Mouse (Mus musculus) MEL (cell line): Measurements from ENCODE around the gene Cyp2f2. TPM values are rescaled to one million over a fixed set of nuclear protein-coding genes. Genes with fewer than 3 reads are reported as not detected.
A peak's percentile ranks its signal among the peaks of the same experiment; 100 is the strongest.

Experiments used
- DNase-seq: peaks from one replicate; pipeline ENCODE4 v3.0.0; 2011; ENCODE audit warnings: low read depth, low spot score
- H3K27ac ChIP-seq: 2 replicates; pipeline ENCODE4 v1.5.1; 2012; ENCODE audit warnings: low read depth, mild to moderate bottlenecking, control low read depth, low read length, moderate library complexity; ENCODE audit not compliant: control insufficient read depth
- H3K27me3 ChIP-seq, 2 experiments: fragments of 150-350 bp in 1 of 2; sonication (generic) in 1 of 2; 2 replicates each; pipeline ENCODE4 v1.6.1; 2012; ENCODE audit warnings: low read length in 2 of 2, mild to moderate bottlenecking in 2 of 2, improper control_type of control experiment in 1 of 2, moderate library complexity in 1 of 2; ENCODE audit not compliant: insufficient read depth in 2 of 2, control insufficient read depth in 1 of 2
- H3K36me3 ChIP-seq, 2 experiments: 2 replicates each; pipeline ENCODE4 v1.6.1; 2012 to 2014; ENCODE audit warnings: low read length in 2 of 2, improper control_type of control experiment in 1 of 2, inconsistent platforms in 1 of 2, mild to moderate bottlenecking in 1 of 2; ENCODE audit not compliant: insufficient read depth in 2 of 2, control insufficient read depth in 1 of 2
- H3K4me1 ChIP-seq, 2 experiments: fragments of 150-350 bp in 1 of 2; sonication (generic) in 1 of 2; 2 replicates each; pipeline ENCODE4 v1.6.1; 2012; ENCODE audit warnings: low read length in 2 of 2, improper control_type of control experiment in 1 of 2, mild to moderate bottlenecking in 1 of 2; ENCODE audit not compliant: insufficient read depth in 2 of 2, control insufficient read depth in 1 of 2
- H3K4me3 ChIP-seq, 2 experiments: fragments of 150-350 bp in 1 of 2; sonication (generic) in 1 of 2; 2 replicates each; pipeline ENCODE4 v1.5.1; 2012; ENCODE audit warnings: low read depth in 2 of 2, low read length in 2 of 2, mild to moderate bottlenecking in 2 of 2, moderate library complexity in 2 of 2, control low read depth in 1 of 2, improper control_type of control experiment in 1 of 2; ENCODE audit not compliant: control insufficient read depth in 1 of 2, insufficient read depth in 1 of 2
- H3K79me2 ChIP-seq: 2 replicates; pipeline ENCODE4 v1.6.1; 2012; ENCODE audit warnings: mild to moderate bottlenecking, low read length, moderate library complexity; ENCODE audit not compliant: control insufficient read depth, poor library complexity, insufficient read depth
- H3K9ac ChIP-seq: 2 replicates; pipeline ENCODE4 v1.6.1; 2012; ENCODE audit warnings: low read depth, mild to moderate bottlenecking, control low read depth, low read length, moderate library complexity; ENCODE audit not compliant: control insufficient read depth, poor library complexity, severe bottlenecking
- H3K9me3 ChIP-seq: fragments of 150-350 bp; sonication (generic); replicated peaks from 2 replicates; pipeline ENCODE4 v1.6.1; 2012; ENCODE audit warnings: mild to moderate bottlenecking, low read length, improper control_type of control experiment, moderate library complexity; ENCODE audit not compliant: insufficient read depth
- CHD1 ChIP-seq: IDR thresholded peaks from 2 replicates; pipeline ENCODE4 v1.6.1; 2012; ENCODE audit warnings: low read depth, mild to moderate bottlenecking, inconsistent platforms, low read length, improper control_type of control experiment
- CTCF ChIP-seq, 3 experiments: IDR thresholded peaks in 2 of 3; conservative IDR thresholded peaks in 1 of 3; 2 replicates each; pipeline ENCODE4 v1.5.1; 2011 to 2012; ENCODE audit warnings: low read length in 3 of 3, low read depth in 2 of 3, mild to moderate bottlenecking in 2 of 3, improper control_type of control experiment in 1 of 3, inconsistent platforms in 1 of 3, mixed read lengths in 1 of 3, moderate library complexity in 1 of 3; ENCODE audit not compliant: control insufficient read depth in 1 of 3, insufficient read depth in 1 of 3, poor library complexity in 1 of 3, severe bottlenecking in 1 of 3
- EP300 ChIP-seq, 2 experiments: IDR thresholded peaks; 2 replicates each; pipeline ENCODE4 v1.6.1; 2011; ENCODE audit warnings: improper control_type of control experiment in 2 of 2, low read length in 2 of 2, low read depth in 1 of 2, mild to moderate bottlenecking in 1 of 2
- ETS1 ChIP-seq: IDR thresholded peaks from 2 replicates; pipeline ENCODE4 v1.6.1; 2012; ENCODE audit warnings: low read depth, mild to moderate bottlenecking, inconsistent platforms, low read length, improper control_type of control experiment, moderate library complexity
- GATA1 ChIP-seq: IDR thresholded peaks from 2 replicates; pipeline ENCODE4 v1.6.1; 2011; ENCODE audit warnings: low read depth, low read length, improper control_type of control experiment
- JUND ChIP-seq: IDR thresholded peaks from 2 replicates; pipeline ENCODE4 v1.6.1; 2011; ENCODE audit warnings: low read depth, mild to moderate bottlenecking, improper control_type of control experiment, low read length
- KAT2A ChIP-seq: conservative IDR thresholded peaks from 2 replicates; pipeline ENCODE4 v1.6.1; 2012; ENCODE audit warnings: low read depth, low read length, improper control_type of control experiment, inconsistent platforms
- MAFK ChIP-seq: IDR thresholded peaks from 2 replicates; pipeline ENCODE4 v1.6.1; 2011; ENCODE audit warnings: low read depth, mild to moderate bottlenecking, low read length, improper control_type of control experiment, borderline replicate concordance
- MEF2A ChIP-seq: IDR thresholded peaks from 2 replicates; pipeline ENCODE4 v1.6.1; 2014; ENCODE audit warnings: low read depth, mild to moderate bottlenecking, inconsistent platforms, low read length, improper control_type of control experiment; ENCODE audit not compliant: poor library complexity, insufficient replicate concordance, severe bottlenecking; ENCODE audit errors: extremely low read depth
- MYB ChIP-seq: IDR thresholded peaks from 2 replicates; pipeline ENCODE4 v1.6.1; 2011; ENCODE audit warnings: mild to moderate bottlenecking, low read depth, low read length, improper control_type of control experiment
- MYC ChIP-seq: IDR thresholded peaks from 2 replicates; pipeline ENCODE4 v1.6.1; 2011; ENCODE audit warnings: low read depth, mild to moderate bottlenecking, low read length, improper control_type of control experiment, moderate library complexity
- NELFE ChIP-seq: IDR thresholded peaks from 2 replicates; pipeline ENCODE4 v1.6.1; 2011; ENCODE audit warnings: low read depth, low read length, improper control_type of control experiment
- NRF1 ChIP-seq: IDR thresholded peaks from 2 replicates; pipeline ENCODE4 v1.6.1; 2014; ENCODE audit warnings: low read depth, mild to moderate bottlenecking, inconsistent platforms, low read length, improper control_type of control experiment, moderate library complexity; ENCODE audit not compliant: poor library complexity, insufficient read depth, severe bottlenecking
- POLR2AphosphoS5 ChIP-seq: IDR thresholded peaks from 2 replicates; pipeline ENCODE4 v1.6.1; 2012; ENCODE audit warnings: low read depth, borderline replicate concordance, mild to moderate bottlenecking, inconsistent platforms, low read length, moderate library complexity, mixed read lengths
- RAD21 ChIP-seq: IDR thresholded peaks from 2 replicates; pipeline ENCODE4 v1.6.1; 2011; ENCODE audit warnings: mild to moderate bottlenecking, low read depth, low read length, improper control_type of control experiment
- RCOR1 ChIP-seq: IDR thresholded peaks from 2 replicates; pipeline ENCODE4 v1.6.1; 2012; ENCODE audit warnings: low read depth, mild to moderate bottlenecking, inconsistent platforms, low read length, improper control_type of control experiment
- SIN3A ChIP-seq: IDR thresholded peaks from 2 replicates; pipeline ENCODE4 v1.6.1; 2012; ENCODE audit warnings: low read length, improper control_type of control experiment, inconsistent platforms
- SMC3 ChIP-seq: IDR thresholded peaks from 2 replicates; pipeline ENCODE4 v1.6.1; 2011; ENCODE audit warnings: low read depth, low read length, improper control_type of control experiment
- TAL1 ChIP-seq: IDR thresholded peaks from 2 replicates; pipeline ENCODE4 v1.6.1; 2012; ENCODE audit warnings: mild to moderate bottlenecking, inconsistent platforms, low read length, moderate library complexity, mixed read lengths
- TBP ChIP-seq: IDR thresholded peaks from 2 replicates; pipeline ENCODE4 v1.8.0; 2011; ENCODE audit warnings: low read depth, low read length, improper control_type of control experiment
- TCF12 ChIP-seq: IDR thresholded peaks from 2 replicates; pipeline ENCODE4 v1.6.1; 2014; ENCODE audit warnings: low read depth, mild to moderate bottlenecking, inconsistent platforms, low read length, improper control_type of control experiment, moderate library complexity
- UBTF ChIP-seq: IDR thresholded peaks from 2 replicates; pipeline ENCODE4 v1.6.1; 2012; ENCODE audit warnings: low read depth, mild to moderate bottlenecking, inconsistent platforms, low read length, improper control_type of control experiment, moderate library complexity, borderline replicate concordance; ENCODE audit not compliant: insufficient read depth
- USF2 ChIP-seq, 2 experiments: IDR thresholded peaks; 2 replicates each; pipeline ENCODE4 v1.6.1; 2011 to 2012; ENCODE audit warnings: improper control_type of control experiment in 2 of 2, low read length in 2 of 2, borderline replicate concordance in 1 of 2, inconsistent platforms in 1 of 2, low read depth in 1 of 2, mild to moderate bottlenecking in 1 of 2; ENCODE audit not compliant: insufficient read depth in 1 of 2
- ZKSCAN1 ChIP-seq: IDR thresholded peaks from 2 replicates; pipeline ENCODE4 v1.6.1; 2012; ENCODE audit warnings: low read depth, mild to moderate bottlenecking, inconsistent platforms, low read length, improper control_type of control experiment, moderate library complexity
- ZMIZ1 ChIP-seq: IDR thresholded peaks from 2 replicates; pipeline ENCODE4 v1.6.1; 2012; ENCODE audit warnings: low read depth, mild to moderate bottlenecking, inconsistent platforms, low read length, improper control_type of control experiment, moderate library complexity
- ZNF384 ChIP-seq: IDR thresholded peaks from 2 replicates; pipeline ENCODE4 v1.6.1; 2012; ENCODE audit warnings: low read depth, mild to moderate bottlenecking, inconsistent platforms, low read length, improper control_type of control experiment
- polyA plus RNA-seq, 2 experiments: library from polyadenylated mRNA; stranded (reverse) in 1 of 2; unstranded in 1 of 2; fragments of >175 nt in 1 of 2; fragments of >200 nt in 1 of 2; gene quantifications; 2 replicates each; pipeline versions ENCODE4 v1.2.1 to v1.2.4; 2012; ENCODE audit warnings: low replicate concordance in 2 of 2, low read depth in 1 of 2; ENCODE audit not compliant: insufficient read length in 2 of 2, insufficient read depth in 1 of 2, missing spikeins in 1 of 2
- total RNA-seq: library from RNA; depleted of rRNA; stranded (reverse); fragments of 300-350 nt; gene quantifications from 2 replicates; pipeline ENCODE4 v1.2.3, GENCODE M21; 2012

Gene Cyp2f2
- total and polyA plus RNA-seq, 3 experiments, result not detected

DNA sequence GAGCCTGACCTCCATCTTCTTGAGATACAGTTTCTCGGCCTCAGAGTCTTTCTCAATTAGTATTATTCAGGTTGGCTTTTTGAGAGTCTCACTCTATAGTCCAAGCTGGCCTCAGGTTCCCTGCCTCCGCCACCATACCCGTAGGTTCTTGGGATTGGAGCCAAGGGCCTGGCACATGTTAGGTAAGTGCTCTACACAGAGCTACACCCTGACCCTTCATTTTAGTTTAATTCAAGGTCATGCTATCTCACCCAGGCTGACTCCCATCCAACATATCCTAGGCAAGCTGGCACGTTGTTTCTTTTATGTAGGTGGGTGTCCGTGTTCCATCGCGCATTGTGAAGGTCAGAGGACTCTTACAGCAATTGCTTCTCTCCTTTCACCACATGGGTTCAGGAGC lies 55.2 kb downstream of the Cyp2f2 start:
- H3K4me1 ChIP-seq, result peaks cover 0 to 7% of the 10 kb centered on the region in 2 experiments; a peak in 2 of 4 replicates

DNA sequence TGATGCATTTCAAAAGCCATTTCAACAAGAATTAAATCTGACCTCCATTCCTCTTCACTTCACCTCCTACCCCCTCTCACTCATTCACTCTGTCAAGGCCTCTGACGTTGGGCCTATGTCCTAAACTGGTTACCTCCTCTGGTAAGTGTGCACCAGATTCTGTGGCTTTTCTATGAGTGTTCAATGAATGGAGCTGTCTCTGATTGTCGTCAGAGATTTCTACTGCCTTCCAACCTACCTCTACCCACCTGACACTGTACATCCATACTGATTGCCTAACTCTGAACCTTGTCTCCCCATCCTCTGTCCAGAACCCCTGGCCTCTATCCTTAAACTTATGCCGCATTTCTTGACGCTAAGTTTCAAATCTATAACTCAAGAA lies 58.2 kb downstream of the Cyp2f2 start:
- H3K27ac ChIP-seq, result peak overlapping the region; percentile 20
- no peaks in the 10 kb centered on the region for H3K27me3 ChIP-seq
- TF ChIP-seq POLR2AphosphoS5, result no peak
- no peak for TF ChIP-seq SMC3
- no peak for TF ChIP-seq TBP
- no peak for TF ChIP-seq TAL1
- no peak for TF ChIP-seq USF2 (IDR thresholded peaks at IDR 0.05; ENCODE audit: borderline replicate concordance in 1 of 2, insufficient read depth in 1 of 2, low read depth in 1 of 2, low read length in 2 of 2)
- TF ChIP-seq RAD21, result no peak
- no peak for TF ChIP-seq ETS1
- TF ChIP-seq MYC, result no peak
- TF ChIP-seq TCF12, result no peak
- no peak for TF ChIP-seq ZNF384
- no peak for TF ChIP-seq MYB
- no peak for TF ChIP-seq CHD1
- no peaks in the 10 kb centered on the region for H3K9me3 ChIP-seq
- peak overlapping the region; percentile 73 to 98 for H3K4me3 ChIP-seq
- H3K9ac ChIP-seq, result peak overlapping the region; percentile 42
- DNase-seq, result no peak
- H3K36me3 ChIP-seq, result peaks cover 0 to 6% of the 10 kb centered on the region in 2 experiments; a peak in 2 of 4 replicates
- H3K79me2 ChIP-seq, result no peaks in the 10 kb centered on the region; the same call in 1 of the 2 replicates
- peaks cover 0 to 12% of the 10 kb centered on the region in 2 experiments; a peak in 3 of 4 replicates for H3K4me1 ChIP-seq

More for the DNA sequence above, 55.2 kb downstream of the Cyp2f2 start:
- Histone ChIP-seq H3K79me2 (no peaks in the 10 kb centered on the region), H3K9ac (no peak overlapping the region), H3K27me3 (no peaks in the 10 kb centered on the region)
- no peak for DNase-seq
- TF ChIP-seq RCOR1 (no peak), GATA1 (no peak), CTCF (IDR thresholded peaks at IDR 0.05 in 2 of 3, conservative IDR thresholded peaks at IDR 0.05 in 1 of 3; ENCODE audit: control insufficient read depth in 1 of 3, insufficient read depth in 1 of 3, low read depth in 2 of 3, low read length in 3 of 3, poor library complexity in 1 of 3, severe bottlenecking in 1 of 3) (no peak), MAFK (no peak), KAT2A (no peak), TAL1 (no peak), USF2 (IDR thresholded peaks at IDR 0.05; ENCODE audit: borderline replicate concordance in 1 of 2, insufficient read depth in 1 of 2, low read depth in 1 of 2, low read length in 2 of 2) (no peak), EP300 (IDR thresholded peaks at IDR 0.05; ENCODE audit: low read depth in 1 of 2, low read length in 2 of 2) (no peak), ZKSCAN1 (no peak), SIN3A (no peak), ZNF384 (no peak), NRF1 (no peak), JUND (no peak), SMC3 (no peak), MEF2A (no peak), UBTF (no peak), POLR2AphosphoS5 (no peak), NELFE (no peak), RAD21 (no peak), ZMIZ1 (no peak)
- TF ChIP-seq, all 39 proteins: peak for 0
- Histone ChIP-seq H3K27ac (no peak overlapping the region), H3K9me3 (no peaks in the 10 kb centered on the region), H3K4me3 (no peak overlapping the region), H3K36me3 (peaks cover 0 to 3% of the 10 kb centered on the region in 2 experiments; a peak in 2 of 4 replicates)
